Mouse (Mus musculus) cerebellum, adult 2 months (tissue): ENCODE measurements around the gene Shb.

ENCODE experiments used
- CTCF ChIP-seq: fragments of 200-500 bp; IDR thresholded peaks from 2 replicates; pipeline ENCODE4 v1.5.1; 2011; ENCODE audit warnings: low read depth, mild to moderate bottlenecking, control low read depth, low read length, moderate library complexity, borderline replicate concordance; ENCODE audit not compliant: insufficient read depth
- POLR2A ChIP-seq: fragments of 200-500 bp; IDR thresholded peaks from 2 replicates; pipeline ENCODE4 v1.6.1; 2011; ENCODE audit warnings: low read length, control low read depth, borderline replicate concordance; ENCODE audit not compliant: insufficient read depth

DNA sequence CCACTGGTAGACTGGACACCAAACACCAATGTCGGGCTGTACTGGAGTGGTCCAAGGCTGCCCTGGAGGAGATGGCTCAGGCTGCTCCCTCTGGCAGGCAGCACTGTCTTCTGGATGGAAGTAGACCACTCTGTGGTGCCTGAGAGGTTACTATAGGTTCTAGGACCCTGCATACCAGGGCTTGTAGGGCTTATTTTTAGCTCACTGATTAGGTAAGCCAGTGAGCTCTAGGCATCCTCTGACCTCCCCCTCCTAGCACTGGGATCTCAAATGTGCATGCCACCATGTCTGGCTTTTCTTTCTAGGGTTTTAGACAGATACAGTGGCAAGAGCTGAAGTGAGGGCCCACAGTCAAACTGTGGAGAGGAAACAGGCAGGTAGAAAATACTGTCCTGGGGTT, 24.8 kb downstream of the Shb start:
- TF ChIP-seq CTCF (no peak), POLR2A (no peak)
